Mouse (Mus musculus) MEL (cell line): Measurements from ENCODE around the gene Gm3776. TPM values are rescaled to one million over a fixed set of nuclear protein-coding genes. Genes with fewer than 3 reads are reported as not detected.
"Not testable (repeated sequence)": the region's sequence is repeated elsewhere in the genome, so short reads cannot be mapped to it uniquely, and the experiment has no call there.

Experiments used
- DNase-seq: peaks from one replicate; pipeline ENCODE4 v3.0.0; 2011; ENCODE audit warnings: low read depth, low spot score
- H3K27ac ChIP-seq: 2 replicates; pipeline ENCODE4 v1.5.1; 2012; ENCODE audit warnings: low read depth, mild to moderate bottlenecking, control low read depth, low read length, moderate library complexity; ENCODE audit not compliant: control insufficient read depth
- H3K27me3 ChIP-seq, 2 experiments: fragments of 150-350 bp in 1 of 2; sonication (generic) in 1 of 2; 2 replicates each; pipeline ENCODE4 v1.6.1; 2012; ENCODE audit warnings: low read length in 2 of 2, mild to moderate bottlenecking in 2 of 2, improper control_type of control experiment in 1 of 2, moderate library complexity in 1 of 2; ENCODE audit not compliant: insufficient read depth in 2 of 2, control insufficient read depth in 1 of 2
- H3K36me3 ChIP-seq, 2 experiments: 2 replicates each; pipeline ENCODE4 v1.6.1; 2012 to 2014; ENCODE audit warnings: low read length in 2 of 2, improper control_type of control experiment in 1 of 2, inconsistent platforms in 1 of 2, mild to moderate bottlenecking in 1 of 2; ENCODE audit not compliant: insufficient read depth in 2 of 2, control insufficient read depth in 1 of 2
- H3K4me1 ChIP-seq, 2 experiments: fragments of 150-350 bp in 1 of 2; sonication (generic) in 1 of 2; 2 replicates each; pipeline ENCODE4 v1.6.1; 2012; ENCODE audit warnings: low read length in 2 of 2, improper control_type of control experiment in 1 of 2, mild to moderate bottlenecking in 1 of 2; ENCODE audit not compliant: insufficient read depth in 2 of 2, control insufficient read depth in 1 of 2
- H3K4me3 ChIP-seq, 2 experiments: fragments of 150-350 bp in 1 of 2; sonication (generic) in 1 of 2; 2 replicates each; pipeline ENCODE4 v1.5.1; 2012; ENCODE audit warnings: low read depth in 2 of 2, low read length in 2 of 2, mild to moderate bottlenecking in 2 of 2, moderate library complexity in 2 of 2, control low read depth in 1 of 2, improper control_type of control experiment in 1 of 2; ENCODE audit not compliant: control insufficient read depth in 1 of 2, insufficient read depth in 1 of 2
- H3K79me2 ChIP-seq: 2 replicates; pipeline ENCODE4 v1.6.1; 2012; ENCODE audit warnings: mild to moderate bottlenecking, low read length, moderate library complexity; ENCODE audit not compliant: control insufficient read depth, poor library complexity, insufficient read depth
- H3K9ac ChIP-seq: 2 replicates; pipeline ENCODE4 v1.6.1; 2012; ENCODE audit warnings: low read depth, mild to moderate bottlenecking, control low read depth, low read length, moderate library complexity; ENCODE audit not compliant: control insufficient read depth, poor library complexity, severe bottlenecking
- H3K9me3 ChIP-seq: fragments of 150-350 bp; sonication (generic); replicated peaks from 2 replicates; pipeline ENCODE4 v1.6.1; 2012; ENCODE audit warnings: mild to moderate bottlenecking, low read length, improper control_type of control experiment, moderate library complexity; ENCODE audit not compliant: insufficient read depth
- BHLHE40 ChIP-seq: IDR thresholded peaks from 2 replicates; pipeline ENCODE4 v1.6.1; 2012; ENCODE audit warnings: low read depth, mild to moderate bottlenecking, inconsistent platforms, low read length, improper control_type of control experiment, borderline replicate concordance
- E2F4 ChIP-seq: IDR thresholded peaks from 2 replicates; pipeline ENCODE4 v1.6.1; 2011; ENCODE audit warnings: low read depth, low read length, improper control_type of control experiment, borderline replicate concordance
- ETS1 ChIP-seq: IDR thresholded peaks from 2 replicates; pipeline ENCODE4 v1.6.1; 2012; ENCODE audit warnings: low read depth, mild to moderate bottlenecking, inconsistent platforms, low read length, improper control_type of control experiment, moderate library complexity
- KAT2A ChIP-seq: conservative IDR thresholded peaks from 2 replicates; pipeline ENCODE4 v1.6.1; 2012; ENCODE audit warnings: low read depth, low read length, improper control_type of control experiment, inconsistent platforms
- MAZ ChIP-seq: IDR thresholded peaks from 2 replicates; pipeline ENCODE4 v1.6.1; 2012; ENCODE audit warnings: low read depth, mild to moderate bottlenecking, inconsistent platforms, low read length, improper control_type of control experiment
- MEF2A ChIP-seq: IDR thresholded peaks from 2 replicates; pipeline ENCODE4 v1.6.1; 2014; ENCODE audit warnings: low read depth, mild to moderate bottlenecking, inconsistent platforms, low read length, improper control_type of control experiment; ENCODE audit not compliant: poor library complexity, insufficient replicate concordance, severe bottlenecking; ENCODE audit errors: extremely low read depth
- MXI1 ChIP-seq: IDR thresholded peaks from 2 replicates; pipeline ENCODE4 v1.6.1; 2011; ENCODE audit warnings: mild to moderate bottlenecking, low read depth, low read length, improper control_type of control experiment
- MYC ChIP-seq: IDR thresholded peaks from 2 replicates; pipeline ENCODE4 v1.6.1; 2011; ENCODE audit warnings: low read depth, mild to moderate bottlenecking, low read length, improper control_type of control experiment, moderate library complexity
- NELFE ChIP-seq: IDR thresholded peaks from 2 replicates; pipeline ENCODE4 v1.6.1; 2011; ENCODE audit warnings: low read depth, low read length, improper control_type of control experiment
- RCOR1 ChIP-seq: IDR thresholded peaks from 2 replicates; pipeline ENCODE4 v1.6.1; 2012; ENCODE audit warnings: low read depth, mild to moderate bottlenecking, inconsistent platforms, low read length, improper control_type of control experiment
- TBP ChIP-seq: IDR thresholded peaks from 2 replicates; pipeline ENCODE4 v1.8.0; 2011; ENCODE audit warnings: low read depth, low read length, improper control_type of control experiment
- ZC3H11A ChIP-seq: IDR thresholded peaks from 2 replicates; pipeline ENCODE4 v1.6.1; 2012; ENCODE audit warnings: low read depth, mild to moderate bottlenecking, inconsistent platforms, low read length, improper control_type of control experiment
- ZKSCAN1 ChIP-seq: IDR thresholded peaks from 2 replicates; pipeline ENCODE4 v1.6.1; 2012; ENCODE audit warnings: low read depth, mild to moderate bottlenecking, inconsistent platforms, low read length, improper control_type of control experiment, moderate library complexity
- ZNF384 ChIP-seq: IDR thresholded peaks from 2 replicates; pipeline ENCODE4 v1.6.1; 2012; ENCODE audit warnings: low read depth, mild to moderate bottlenecking, inconsistent platforms, low read length, improper control_type of control experiment
- polyA plus RNA-seq, 2 experiments: library from polyadenylated mRNA; stranded (reverse) in 1 of 2; unstranded in 1 of 2; fragments of >175 nt in 1 of 2; fragments of >200 nt in 1 of 2; gene quantifications; 2 replicates each; pipeline versions ENCODE4 v1.2.1 to v1.2.4; 2012; ENCODE audit warnings: low replicate concordance in 2 of 2, low read depth in 1 of 2; ENCODE audit not compliant: insufficient read length in 2 of 2, insufficient read depth in 1 of 2, missing spikeins in 1 of 2
- total RNA-seq: library from RNA; depleted of rRNA; stranded (reverse); fragments of 300-350 nt; gene quantifications from 2 replicates; pipeline ENCODE4 v1.2.3, GENCODE M21; 2012; rRNA removed

The Gm3776 gene
- total RNA-seq (not detected in 2 replicates), polyA plus RNA-seq (not detected)

GRCm38 (mm10) chr9:78256914-78257313 lies at the start of gene Gm3776:
Gm3776 (plus strand) TSS chr9:78257129.
- H3K9ac ChIP-seq, H3K36me3 ChIP-seq, H3K27ac ChIP-seq, DNase-seq, H3K4me1 ChIP-seq, H3K79me2 ChIP-seq, H3K9me3 ChIP-seq, H3K4me3 ChIP-seq, H3K27me3 ChIP-seq: not testable (repeated sequence)

GRCm38 (mm10) chr9:78208956-78209355 lies 48.0 kb upstream of the Gm3776 start:
- peaks cover 5 to 11% of the 10 kb centered on the region in 2 experiments for H3K4me1 ChIP-seq

GRCm38 (mm10) chr9:78210079-78210478 lies 46.9 kb upstream of the Gm3776 start:
- Histone ChIP-seq H3K27ac (no peak overlapping the region), H3K4me1 (peaks cover 5 to 11% of the 10 kb centered on the region in 2 experiments), H3K27me3 (no peaks in the 10 kb centered on the region), H3K9ac (no peak overlapping the region), H3K79me2 (no peaks in the 10 kb centered on the region), H3K4me3 (no peak overlapping the region), H3K9me3 (no peaks in the 10 kb centered on the region), H3K36me3 (peaks cover 0 to 6% of the 10 kb centered on the region in 2 experiments; a peak in 2 of 4 replicates)
- no peak for DNase-seq
- TF ChIP-seq NELFE: no peak

More at GRCm38 (mm10) chr9:78208956-78209355, 48.0 kb upstream of the Gm3776 start:
- TF ChIP-seq RCOR1 (no peak), BHLHE40 (no peak), MXI1 (no peak)
- peaks cover 0 to 6% of the 10 kb centered on the region in 2 experiments; a peak in 2 of 4 replicates for H3K36me3 ChIP-seq
- DNase-seq: no peak
- no peaks in the 10 kb centered on the region for H3K9me3 ChIP-seq
- no peaks in the 10 kb centered on the region for H3K79me2 ChIP-seq
- no peaks in the 10 kb centered on the region for H3K27me3 ChIP-seq
- no peak overlapping the region for H3K9ac ChIP-seq
- no peak overlapping the region for H3K4me3 ChIP-seq
- H3K27ac ChIP-seq: no peak overlapping the region

GRCm38 (mm10) chr9:78210821-78211220 lies 46.1 kb upstream of the Gm3776 start:
- H3K27me3 ChIP-seq: no peaks in the 10 kb centered on the region
- TF ChIP-seq ZNF384 (no peak), KAT2A (no peak), E2F4 (no peak), ZC3H11A (no peak), ZKSCAN1 (no peak), MAZ (no peak), MXI1 (no peak), MYC (no peak), ETS1 (no peak), BHLHE40 (no peak), MEF2A (no peak), TBP (no peak)
- DNase-seq: no peak

More at GRCm38 (mm10) chr9:78210821-78211220, 46.1 kb upstream of the Gm3776 start:
- Histone ChIP-seq H3K27ac (no peak overlapping the region), H3K79me2 (no peaks in the 10 kb centered on the region), H3K4me1 (peaks cover 5 to 11% of the 10 kb centered on the region in 2 experiments), H3K9ac (no peak overlapping the region), H3K9me3 (no peaks in the 10 kb centered on the region), H3K36me3 (peaks cover 0 to 6% of the 10 kb centered on the region in 2 experiments; a peak in 2 of 4 replicates), H3K4me3 (no peak overlapping the region)
